ENCODE assay signal across 8 mouse cellular contexts in genomic region chr10:105573908-105574694, GRCm38 (mm10). TPM values are rescaled to one million over a fixed set of nuclear protein-coding genes. Genes with fewer than 3 reads are reported as not detected.
DNase-seq lines count a peak whose midpoint lies in the region; ATAC-seq and TF ChIP-seq lines count a peak whose summit lies in the region.

Gene Tmtc2, minus strand, starts transcription at chr10:105574451.

- TF ChIP-seq CTCF in olfactory bulb, adult 2 months (IDR thresholded peaks at IDR 0.05; ENCODE audit: insufficient read depth, low read depth, low read length) = no peak
- no peak; the same call in 1 of the 2 replicates for TF ChIP-seq CTCF in thymus, adult 2 months (IDR thresholded peaks at IDR 0.05; ENCODE audit: borderline replicate concordance, control insufficient read depth, extremely low read depth, insufficient read depth, low read length, poor library complexity)

- DNase-seq in MN1 (ENCODE audit: low spot score) = peak; percentile 92
- DNase-seq in cerebellum, adult 8-10 months = peak; percentile 89
- DNase-seq in layer of hippocampus, adult 9-11 months = peak; percentile 88
- DNase-seq in thymus, adult 2 months = peak; percentile 79

- TF ChIP-seq POLR2A in olfactory bulb, adult 2 months (IDR thresholded peaks at IDR 0.05; ENCODE audit: insufficient read depth, low read depth, low read length) = peak; percentile 78
- TF ChIP-seq POLR2A in thymus, adult 2 months (IDR thresholded peaks at IDR 0.05; ENCODE audit: control insufficient read depth, extremely low read depth, insufficient read depth, low read length, poor library complexity) = no peak

- H3K36me3 ChIP-seq in lung, embryonic 15.5 days = no peaks in the 10 kb centered on the region
- no peaks in the 10 kb centered on the region for H3K36me3 ChIP-seq in thymus, adult 2 months (ENCODE audit: control insufficient read depth, insufficient read depth, low read length)

- H3K4me3 ChIP-seq in lung, embryonic 15.5 days = peak within 1 kb of the TSS; percentile 64
- H3K4me3 ChIP-seq in olfactory bulb, adult 2 months (ENCODE audit: insufficient read depth, low read depth, low read length) = peak within 1 kb of the TSS; percentile 86
- peak within 1 kb of the TSS; percentile 59 for H3K4me3 ChIP-seq in thymus, adult 2 months (ENCODE audit: control insufficient read depth, insufficient read depth, low read length)

- ATAC-seq in frontal cortex, adult (ENCODE audit: low TSS enrichment) = peak; percentile 80
- peak; percentile 77 to 81 for ATAC-seq in hematopoietic stem cell, adult 5-6 weeks (replicated peaks in 1 of 2; ENCODE audit: insufficient read depth in 1 of 2, low FRiP score in 2 of 2, low TSS enrichment in 1 of 2, low read depth in 1 of 2, poor library complexity in 2 of 2, severe bottlenecking in 2 of 2)
- ATAC-seq in lung, embryonic 15.5 days (ENCODE audit: borderline replicate concordance, extremely low read depth, low FRiP score, low TSS enrichment) = peak; percentile 96

- peaks cover 8% of the 10 kb centered on the region for H3K4me1 ChIP-seq in lung, embryonic 15.5 days
- 0 out of 2 replicates have a peak, but pooled peaks cover 3% of the 10 kb centered on the region for H3K4me1 ChIP-seq in olfactory bulb, adult 2 months (ENCODE audit: control insufficient read depth, insufficient read depth, low read length)
- peaks cover 11% of the 10 kb centered on the region for H3K4me1 ChIP-seq in thymus, adult 2 months (replicated peaks; ENCODE audit: control insufficient read depth, insufficient read depth, low read length)

- H3K4me2 ChIP-seq in lung, embryonic 15.5 days = peak within 1 kb of the TSS; percentile 92

- under 1% methylated on average over 40 of the region's 61 CpGs for WGBS in lung, embryonic 15.5 days
- under 1% methylated on average over 61 of the region's 61 CpGs for WGBS in olfactory bulb, adult 2 months
- WGBS in thymus, adult 2 months = under 1% methylated on average over 61 of the region's 61 CpGs

- no peaks in the 10 kb centered on the region for H3K27me3 ChIP-seq in lung, embryonic 15.5 days
- H3K27me3 ChIP-seq in thymus, adult 2 months (ENCODE audit: control insufficient read depth, insufficient read depth, low read length) = no peaks in the 10 kb centered on the region

- H3K9me3 ChIP-seq in lung, embryonic 15.5 days = no peaks in the 10 kb centered on the region

- H3K27ac ChIP-seq in lung, embryonic 15.5 days = peak within 1 kb of the TSS; percentile 80
- peak within 1 kb of the TSS; percentile 76 for H3K27ac ChIP-seq in olfactory bulb, adult 2 months (ENCODE audit: insufficient read depth, low read depth, low read length)
- no peak within 1 kb of the TSS for H3K27ac ChIP-seq in thymus, adult 2 months (ENCODE audit: control insufficient read depth, insufficient read depth, low read length)

- H3K9ac ChIP-seq in lung, embryonic 15.5 days = peak within 1 kb of the TSS; percentile 65

RNA-seq across cellular contexts. Expression of gene Tmtc2, which starts in this region (rescaled TPM):
- 3.5 and 4.1 TPM in 2 replicates for total RNA-seq in hematopoietic stem cell, adult 5-6 weeks (2017)
- polyA plus RNA-seq in lung, embryonic 15.5 days (2015; fragmentation: Nextera tagmentation; extraction: Ambion mirVana) = 8.4 and 9.7 TPM in 2 replicates
- polyA plus RNA-seq in olfactory bulb, adult 2 months (2012; ENCODE audit: insufficient read depth, insufficient read length, low replicate concordance, missing spikeins) = not detected in 2 replicates
- 1.1 and 1.4 TPM in 2 replicates for polyA plus RNA-seq in thymus, adult 2 months (2012; rRNA removed)
